Mouse (Mus musculus): ENCODE results near the gene Msi2. TPM values are rescaled to one million over a fixed set of nuclear protein-coding genes. Genes with fewer than 3 reads are reported as not detected.

The Msi2 gene
- polyA plus RNA-seq, 1 experiment from 2014 or later: 21.3 TPM

DNA sequence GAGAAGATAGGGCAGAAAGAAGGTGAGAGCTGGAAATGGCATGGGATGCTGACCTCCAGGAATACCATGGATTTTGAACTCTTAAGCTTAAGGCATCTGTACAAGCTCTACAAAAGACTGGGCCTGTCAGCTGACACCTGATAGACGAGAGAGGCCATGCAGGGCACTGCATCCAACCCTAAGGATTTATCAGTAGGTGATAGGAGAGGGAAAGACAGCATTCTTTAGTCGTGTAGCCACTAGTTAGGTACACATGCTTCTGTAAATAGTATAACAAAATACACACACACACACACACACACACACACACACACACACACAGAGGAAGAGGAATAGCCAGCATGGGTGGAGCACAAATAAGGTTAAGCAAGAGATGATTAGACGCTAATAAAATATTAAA lies 269.7 kb downstream of the Msi2 start:
- Histone ChIP-seq H3K4me2 (replicated peaks) (no peak overlapping the region), H3K27me3 (peaks cover 24% of the 10 kb centered on the region), H3K4me3 (no peak overlapping the region), H3K27ac (no peak overlapping the region), H3K9me3 (no peaks in the 10 kb centered on the region), H3K4me1 (peaks cover 16% of the 10 kb centered on the region), H3K9ac (no peak overlapping the region), H3K36me3 (peaks cover 6% of the 10 kb centered on the region)
- ATAC-seq (ENCODE audit: low FRiP score, low read depth): no peak
- WGBS: 79% methylated on average over 3 of the region's 3 CpGs

GRCm38 (mm10) chr11:88447350-88447749 lies 271.0 kb downstream of the Msi2 start:
- Histone ChIP-seq H3K4me3 (no peak overlapping the region), H3K4me2 (replicated peaks) (no peak overlapping the region), H3K27ac (no peak overlapping the region), H3K36me3 (peaks cover 6% of the 10 kb centered on the region), H3K27me3 (peaks cover 29% of the 10 kb centered on the region), H3K9ac (no peak overlapping the region), H3K4me1 (peaks cover 28% of the 10 kb centered on the region), H3K9me3 (no peaks in the 10 kb centered on the region)
- no peak for ATAC-seq (ENCODE audit: low FRiP score, low read depth)
- WGBS: 86% methylated on average over 11 of the region's 11 CpGs

- peaks cover 31% of the 10 kb centered on the region for H3K27me3 ChIP-seq
- no peak overlapping the region for H3K27ac ChIP-seq
- H3K4me1 ChIP-seq: peaks cover 56% of the 10 kb centered on the region
- no peak overlapping the region for H3K4me3 ChIP-seq
- H3K9me3 ChIP-seq: no peaks in the 10 kb centered on the region
- no peak overlapping the region for H3K4me2 ChIP-seq (replicated peaks)
- WGBS: 67% methylated on average over 14 of the region's 14 CpGs
- H3K36me3 ChIP-seq: no peaks in the 10 kb centered on the region; the same call in 1 of the 2 replicates
- no peak for ATAC-seq (ENCODE audit: low FRiP score, low read depth)
- H3K9ac ChIP-seq: no peak overlapping the region
Measured at GRCm38 (mm10) chr11:88443905-88444304, 274.4 kb downstream of the Msi2 start.

DNA sequence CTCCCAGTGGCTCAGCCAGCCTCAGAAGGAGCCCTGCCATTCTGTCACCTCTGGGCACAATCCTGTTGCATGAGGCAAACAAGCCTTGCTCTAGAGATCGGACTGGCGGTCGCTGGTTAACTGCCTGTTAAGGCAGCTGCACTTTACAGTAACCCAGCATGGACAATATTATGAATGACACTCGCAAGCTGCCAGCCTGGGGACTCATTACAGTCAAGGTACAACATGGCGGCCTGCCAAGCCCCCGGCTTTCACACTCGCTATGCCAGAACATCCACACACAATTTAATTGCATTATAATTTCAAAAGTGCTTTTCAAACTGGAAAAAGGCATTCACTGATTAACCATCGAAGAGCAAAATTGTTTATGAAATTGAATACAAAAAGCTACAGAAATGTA lies 275.0 kb downstream of the Msi2 start:
- H3K27me3 ChIP-seq: peaks cover 34% of the 10 kb centered on the region
- no peaks in the 10 kb centered on the region for H3K9me3 ChIP-seq
- H3K27ac ChIP-seq: no peak overlapping the region
- peaks cover 56% of the 10 kb centered on the region for H3K4me1 ChIP-seq
- no peak overlapping the region for H3K9ac ChIP-seq
- no peak overlapping the region for H3K4me2 ChIP-seq (replicated peaks)
- 38% methylated on average over 8 of the region's 8 CpGs for WGBS
- H3K4me3 ChIP-seq: no peak overlapping the region
- no peak for ATAC-seq (ENCODE audit: low FRiP score, low read depth)
- no peaks in the 10 kb centered on the region; the same call in 1 of the 2 replicates for H3K36me3 ChIP-seq

- peaks cover 36% of the 10 kb centered on the region for H3K27me3 ChIP-seq
- peak; percentile 85 for ATAC-seq (ENCODE audit: low FRiP score, low read depth)
Measured at GRCm38 (mm10) chr11:88441871-88442740, 276.2 kb downstream of the Msi2 start.

DNA sequence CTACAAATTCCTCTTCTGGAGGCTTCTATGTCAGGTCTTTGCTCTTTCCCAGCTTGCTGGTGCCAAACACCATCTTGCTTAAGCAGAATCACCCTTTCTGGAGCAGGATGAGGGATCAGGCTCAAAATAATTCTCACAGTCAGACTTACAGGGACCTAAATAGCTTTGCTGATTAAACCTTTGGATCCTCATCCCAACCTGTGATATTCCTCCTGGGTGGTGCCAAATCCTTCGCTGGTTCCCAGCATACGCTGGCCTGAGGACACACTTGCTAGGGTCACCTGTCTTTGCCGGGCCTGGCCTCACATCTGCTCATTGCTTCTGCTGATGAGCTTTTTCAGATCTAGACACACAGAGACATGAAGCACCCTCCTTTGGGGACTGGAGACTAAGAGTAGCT lies 279.7 kb downstream of the Msi2 start:
- Histone ChIP-seq H3K27me3 (peaks cover 13% of the 10 kb centered on the region; the same call in 1 of the 2 replicates), H3K36me3 (no peaks in the 10 kb centered on the region), H3K9ac (no peak overlapping the region), H3K27ac (no peak overlapping the region), H3K4me3 (no peak overlapping the region), H3K4me2 (replicated peaks) (no peak overlapping the region), H3K4me1 (peaks cover 41% of the 10 kb centered on the region), H3K9me3 (no peaks in the 10 kb centered on the region)
- ATAC-seq (ENCODE audit: low FRiP score, low read depth): no peak
- WGBS: 89% methylated on average over 3 of the region's 3 CpGs

More at GRCm38 (mm10) chr11:88441871-88442740, 276.2 kb downstream of the Msi2 start:
- Histone ChIP-seq H3K9me3 (no peaks in the 10 kb centered on the region), H3K4me1 (peaks cover 56% of the 10 kb centered on the region), H3K27ac (peak overlapping the region; percentile 48; the same call in 1 of the 2 replicates), H3K9ac (no peak overlapping the region), H3K4me3 (no peak overlapping the region), H3K36me3 (no peaks in the 10 kb centered on the region), H3K4me2 (replicated peaks) (peak overlapping the region; percentile 27; the same call in 1 of the 2 replicates)
- WGBS: 12% methylated on average over 12 of the region's 12 CpGs

DNA sequence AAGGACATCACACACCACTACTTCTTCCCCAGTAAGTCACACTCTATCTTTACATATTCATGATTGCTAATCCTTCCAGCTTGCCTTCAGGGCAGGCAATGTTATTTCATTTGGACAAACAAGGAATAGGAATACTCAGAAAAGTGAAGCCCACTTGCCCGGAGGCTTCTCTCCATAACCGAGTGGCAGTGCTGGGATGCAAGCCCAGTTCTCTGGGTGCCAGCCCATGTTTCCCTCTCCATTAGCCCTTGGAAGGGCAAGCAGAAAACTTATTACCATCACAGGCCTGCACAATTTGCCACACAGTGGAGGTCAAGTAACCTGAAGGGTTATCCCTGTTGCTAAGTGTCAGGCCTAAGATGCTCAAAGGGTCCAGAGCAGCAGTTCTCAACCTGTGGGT lies 281.7 kb downstream of the Msi2 start:
- H3K9ac ChIP-seq: no peak overlapping the region
- H3K9me3 ChIP-seq: no peaks in the 10 kb centered on the region
- peaks cover 8% of the 10 kb centered on the region; the same call in 1 of the 2 replicates for H3K27me3 ChIP-seq
- no peak overlapping the region for H3K4me2 ChIP-seq (replicated peaks)
- 89% methylated on average over 2 of the region's 2 CpGs for WGBS
- H3K4me1 ChIP-seq: peaks cover 27% of the 10 kb centered on the region
- H3K36me3 ChIP-seq: no peaks in the 10 kb centered on the region
- ATAC-seq (ENCODE audit: low FRiP score, low read depth): no peak
- H3K27ac ChIP-seq: no peak overlapping the region
- no peak overlapping the region for H3K4me3 ChIP-seq

GRCm38 (mm10) chr11:88435543-88435942 lies 282.8 kb downstream of the Msi2 start:
- 85% methylated on average over 6 of the region's 6 CpGs for WGBS
- Histone ChIP-seq H3K27me3 (peaks cover 8% of the 10 kb centered on the region; the same call in 1 of the 2 replicates), H3K36me3 (no peaks in the 10 kb centered on the region), H3K4me1 (peaks cover 29% of the 10 kb centered on the region), H3K9me3 (no peaks in the 10 kb centered on the region), H3K4me2 (replicated peaks) (no peak overlapping the region), H3K9ac (no peak overlapping the region), H3K27ac (no peak overlapping the region), H3K4me3 (no peak overlapping the region)
- ATAC-seq (ENCODE audit: low FRiP score, low read depth): no peak

- H3K4me1 ChIP-seq: peaks cover 34% of the 10 kb centered on the region
- 74% methylated on average over 22 of the region's 22 CpGs for WGBS
- no peak overlapping the region for H3K9ac ChIP-seq
- no peaks in the 10 kb centered on the region for H3K36me3 ChIP-seq
- no peak for ATAC-seq (ENCODE audit: low FRiP score, low read depth)
- peaks cover 6% of the 10 kb centered on the region; the same call in 1 of the 2 replicates for H3K27me3 ChIP-seq
- H3K4me2 ChIP-seq (replicated peaks): no peak overlapping the region
- no peaks in the 10 kb centered on the region for H3K9me3 ChIP-seq
- no peak overlapping the region for H3K27ac ChIP-seq
- no peak overlapping the region for H3K4me3 ChIP-seq
Measured at GRCm38 (mm10) chr11:88431363-88432269, 286.7 kb downstream of the Msi2 start.

DNA sequence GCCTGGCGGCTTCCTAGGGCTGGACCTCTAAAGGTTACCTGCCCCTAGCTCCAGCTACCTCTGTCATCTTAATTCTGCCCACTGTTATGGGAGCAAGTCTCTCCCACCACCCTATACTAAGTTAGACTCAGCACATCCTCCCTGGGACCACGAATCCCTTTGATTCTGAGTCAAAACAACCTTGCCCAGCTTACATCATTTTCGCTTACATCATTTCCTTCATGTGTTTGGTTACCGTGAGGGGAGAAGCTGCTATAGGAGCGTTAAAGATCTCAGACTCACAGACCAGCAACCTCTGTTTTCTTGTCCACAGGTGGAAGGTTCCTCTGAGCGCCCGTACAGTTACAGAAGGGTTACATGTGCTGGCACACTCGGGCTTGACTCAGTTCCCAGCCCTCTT lies 288.0 kb downstream of the Msi2 start:
- H3K9me3 ChIP-seq: no peaks in the 10 kb centered on the region
- no peaks in the 10 kb centered on the region for H3K36me3 ChIP-seq
- WGBS: 87% methylated on average over 8 of the region's 8 CpGs
- H3K9ac ChIP-seq: no peak overlapping the region
- H3K27me3 ChIP-seq: peaks cover 6% of the 10 kb centered on the region; the same call in 1 of the 2 replicates
- no peak for ATAC-seq (ENCODE audit: low FRiP score, low read depth)
- H3K27ac ChIP-seq: no peak overlapping the region
- peaks cover 48% of the 10 kb centered on the region for H3K4me1 ChIP-seq
- H3K4me2 ChIP-seq (replicated peaks): no peak overlapping the region
- no peak overlapping the region for H3K4me3 ChIP-seq

- Histone ChIP-seq H3K4me1 (peaks cover 54% of the 10 kb centered on the region), H3K36me3 (no peaks in the 10 kb centered on the region), H3K9me3 (no peaks in the 10 kb centered on the region), H3K9ac (no peak overlapping the region), H3K27me3 (peaks cover 6% of the 10 kb centered on the region; the same call in 1 of the 2 replicates), H3K4me3 (no peak overlapping the region), H3K27ac (no peak overlapping the region), H3K4me2 (replicated peaks) (no peak overlapping the region)
- WGBS: 93% methylated on average over 6 of the region's 6 CpGs
- no peak for ATAC-seq (ENCODE audit: low FRiP score, low read depth)
Measured at GRCm38 (mm10) chr11:88429680-88430079, 288.6 kb downstream of the Msi2 start.

- Histone ChIP-seq H3K27ac (peak overlapping the region; percentile 33; the same call in 1 of the 2 replicates), H3K36me3 (no peaks in the 10 kb centered on the region), H3K9me3 (no peaks in the 10 kb centered on the region), H3K9ac (no peak overlapping the region), H3K4me1 (peaks cover 78% of the 10 kb centered on the region), H3K4me2 (replicated peaks) (peak overlapping the region; percentile 46), H3K27me3 (peaks cover 10% of the 10 kb centered on the region; the same call in 1 of the 2 replicates), H3K4me3 (no peak overlapping the region)
- peak; percentile 92 for ATAC-seq (ENCODE audit: low FRiP score, low read depth)
- WGBS: 6% methylated on average over 9 of the region's 9 CpGs
Measured at GRCm38 (mm10) chr11:88425631-88426101, 292.6 kb downstream of the Msi2 start.
